Mouse (Mus musculus) ES-Bruce4 (cell line): Measurements from ENCODE around the gene Ubap2. TPM values are rescaled to one million over a fixed set of nuclear protein-coding genes. Genes with fewer than 3 reads are reported as not detected.
A peak's percentile ranks its signal among the peaks of the same experiment; 100 is the strongest.

ENCODE experiments used
- H3K27ac ChIP-seq: 2 replicates; pipeline ENCODE4 v1.5.1; 2012; ENCODE audit warnings: low read length, inconsistent platforms; ENCODE audit not compliant: insufficient read depth
- H3K27me3 ChIP-seq: 2 replicates; pipeline ENCODE4 v1.6.1; 2012; ENCODE audit warnings: mild to moderate bottlenecking, low read length, inconsistent platforms; ENCODE audit not compliant: control insufficient read depth, poor library complexity, insufficient read depth, severe bottlenecking
- H3K36me3 ChIP-seq: 2 replicates; pipeline ENCODE4 v1.6.1; 2012; ENCODE audit warnings: inconsistent platforms, mild to moderate bottlenecking, low read length, moderate library complexity; ENCODE audit not compliant: control insufficient read depth, poor library complexity, insufficient read depth, severe bottlenecking
- H3K4me1 ChIP-seq: one replicate; pipeline ENCODE4 v1.8.1; 2011; ENCODE audit warnings: low read length; ENCODE audit not compliant: control insufficient read depth, insufficient read depth
- H3K4me3 ChIP-seq: 2 replicates; pipeline ENCODE4 v1.5.1; 2011; ENCODE audit warnings: low read depth, mild to moderate bottlenecking, low read length
- H3K9ac ChIP-seq: 2 replicates; pipeline ENCODE4 v1.6.1; 2012; ENCODE audit warnings: low read depth, mild to moderate bottlenecking, inconsistent platforms; ENCODE audit not compliant: poor library complexity, severe bottlenecking
- H3K9me3 ChIP-seq: replicated peaks from 2 replicates; pipeline ENCODE4 v1.6.1; 2012; ENCODE audit warnings: mild to moderate bottlenecking, low read length, inconsistent platforms; ENCODE audit not compliant: control insufficient read depth, poor library complexity, insufficient read depth, severe bottlenecking
- CTCF ChIP-seq: IDR thresholded peaks from one replicate; pipeline ENCODE4 v1.8.1; 2011; ENCODE audit warnings: low read depth, low read length
- EP300 ChIP-seq: IDR thresholded peaks from 2 replicates; pipeline ENCODE4 v1.6.1; 2011; ENCODE audit warnings: low read depth, low read length; ENCODE audit not compliant: insufficient read depth
- POLR2A ChIP-seq: IDR thresholded peaks from one replicate; pipeline ENCODE4 v1.8.1; 2011; ENCODE audit warnings: low read length; ENCODE audit not compliant: insufficient read depth
- polyA plus RNA-seq: library from polyadenylated mRNA; stranded (reverse); fragments of >200 nt; gene quantifications from 2 replicates; pipeline ENCODE4 v1.2.4, GENCODE M21; 2011; ENCODE audit warnings: low read depth; ENCODE audit not compliant: missing spikeins, insufficient read depth, insufficient read length

Gene Ubap2
- polyA plus RNA-seq, 1 experiment = 144 TPM

- Histone ChIP-seq H3K9me3 (no peaks in the 10 kb centered on the region), H3K36me3 (no peaks in the 10 kb centered on the region), H3K27me3 (no peaks in the 10 kb centered on the region), H3K4me1 (no peaks in the 10 kb centered on the region), H3K9ac (0 out of 2 replicates have a peak overlapping the region, but pooled peaks have one; percentile 2), H3K27ac (peak overlapping the region; percentile 32; the same call in 1 of the 2 replicates), H3K4me3 (0 out of 2 replicates have a peak overlapping the region, but pooled peaks have one; percentile 28)
- TF ChIP-seq CTCF (no peak), POLR2A (no peak)
Measured at GRCm38 (mm10) chr4:41151186-41151585, 123.8 kb downstream of the Ubap2 start.

DNA sequence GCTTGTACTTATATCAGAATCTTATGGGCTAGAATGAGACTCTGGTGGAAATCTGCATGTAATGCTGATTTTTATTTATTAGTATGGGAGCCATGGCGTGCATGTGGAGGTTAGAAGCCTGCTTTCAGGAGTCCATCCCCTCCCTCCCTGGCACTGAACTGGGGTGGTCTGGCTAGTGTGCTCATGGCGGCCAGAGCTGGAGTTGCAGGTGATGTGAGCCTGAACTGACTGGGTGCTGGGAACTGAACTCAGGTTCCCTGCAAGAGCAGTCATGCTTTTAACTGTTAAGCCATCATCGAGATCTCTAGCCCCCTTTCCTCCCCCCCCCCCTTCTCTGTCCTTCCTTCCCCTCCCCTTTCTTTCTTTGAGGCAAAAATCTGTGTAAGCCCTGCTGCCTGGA lies 125.1 kb downstream of the Ubap2 start:
- peak; percentile 16 for TF ChIP-seq CTCF
- TF ChIP-seq EP300 = no peak
- no peak for TF ChIP-seq POLR2A
- H3K27ac ChIP-seq = no peak overlapping the region
- no peaks in the 10 kb centered on the region for H3K36me3 ChIP-seq
- no peaks in the 10 kb centered on the region for H3K4me1 ChIP-seq
- peak overlapping the region; percentile 21; the same call in 1 of the 2 replicates for H3K9ac ChIP-seq
- no peak overlapping the region for H3K4me3 ChIP-seq
- H3K27me3 ChIP-seq = no peaks in the 10 kb centered on the region
- no peaks in the 10 kb centered on the region for H3K9me3 ChIP-seq

Other genes with a start within 250 kb of the Ubap2 start
- not detected in 2 replicates for gene Aqp7, start 227.0 kb downstream of the Ubap2 start, polyA plus RNA-seq
- gene Aqp3, start 177.0 kb downstream of the Ubap2 start, polyA plus RNA-seq = 15.7 and 16.7 TPM in 2 replicates
- gene Nol6, start 150.7 kb downstream of the Ubap2 start, polyA plus RNA-seq = 56.0 and 56.1 TPM in 2 replicates
- 130 and 134 TPM in 2 replicates for gene Ube2r2, start 139.4 kb downstream of the Ubap2 start, polyA plus RNA-seq
- gene Dcaf12, start 39.7 kb upstream of the Ubap2 start, polyA plus RNA-seq = 51.1 and 53.0 TPM in 2 replicates
- gene Ubap1, start 73.9 kb upstream of the Ubap2 start, polyA plus RNA-seq = 72.5 and 91.6 TPM in 2 replicates
- 20.3 and 25.7 TPM in 2 replicates for gene Kif24, start 189.7 kb upstream of the Ubap2 start, polyA plus RNA-seq
- 37.4 and 38.3 TPM in 2 replicates for gene Nudt2, start 190.0 kb upstream of the Ubap2 start, polyA plus RNA-seq
- gene AI464131, start 227.9 kb upstream of the Ubap2 start, polyA plus RNA-seq = 3.8 and 3.9 TPM in 2 replicates
- not detected in 2 replicates for gene 1110017D15Rik, start 242.2 kb upstream of the Ubap2 start, polyA plus RNA-seq